Mouse (Mus musculus) small intestine, adult 2 months (tissue): ENCODE measurements at regions not wholly inside any gene's neighbourhood (a gene's known extent, or its start where the extent isn't known, plus 50 kb on each side); places are given as distances from the start of the nearest gene placed in this dataset.

Source experiments
- CTCF ChIP-seq: fragments of 200-500 bp; IDR thresholded peaks from 2 replicates; pipeline ENCODE4 v1.5.1; 2012; ENCODE audit warnings: low read depth, mild to moderate bottlenecking, control low read depth, inconsistent platforms, low read length, moderate library complexity, mixed read lengths; ENCODE audit not compliant: insufficient replicate concordance, insufficient read length; ENCODE audit errors: extremely low read depth
- POLR2A ChIP-seq: fragments of 200-500 bp; IDR thresholded peaks from 2 replicates; pipeline ENCODE4 v1.6.1; 2012; ENCODE audit warnings: low read depth, mild to moderate bottlenecking, control low read depth, inconsistent platforms, low read length, moderate library complexity

DNA sequence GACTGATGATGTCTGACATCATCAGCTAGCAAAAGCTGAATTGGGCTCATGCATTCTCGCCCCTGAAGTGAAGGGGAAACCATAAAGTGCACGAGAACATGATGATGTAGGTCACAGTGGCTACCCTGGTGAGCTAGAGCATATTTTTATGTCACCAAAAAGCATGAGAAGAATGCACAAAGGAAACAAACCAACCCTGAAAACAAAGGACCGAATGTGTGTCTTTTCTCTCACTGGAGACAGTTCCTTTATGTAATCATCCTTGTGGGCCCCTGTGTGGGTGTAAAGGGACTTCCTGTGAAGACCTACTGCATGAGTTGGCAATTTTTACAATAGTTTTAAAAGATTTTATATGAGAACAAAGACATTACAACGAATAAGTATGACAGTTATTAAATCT, 270.2 kb upstream of the Ptger4 start:
- TF ChIP-seq POLR2A (no peak), CTCF (no peak)
